Mouse (Mus musculus) embryonic fibroblast, embryonic 13.5 days (primary cell): ENCODE data around the gene Gm49486. TPM values are rescaled to one million over a fixed set of nuclear protein-coding genes. Genes with fewer than 3 reads are reported as not detected.

Experiments used
- H3K27ac ChIP-seq: 2 replicates; pipeline ENCODE4 v1.5.1; 2012; ENCODE audit warnings: low read length, control low read depth, inconsistent platforms; ENCODE audit not compliant: insufficient read depth
- H3K4me1 ChIP-seq: 2 replicates; pipeline ENCODE4 v1.6.1; 2011; ENCODE audit warnings: low read length; ENCODE audit not compliant: control insufficient read depth, insufficient read depth
- H3K4me3 ChIP-seq: 2 replicates; pipeline ENCODE4 v1.5.1; 2011; ENCODE audit warnings: mild to moderate bottlenecking, control low read depth, low read length; ENCODE audit not compliant: insufficient read depth
- CTCF ChIP-seq: IDR thresholded peaks from 2 replicates; pipeline ENCODE4 v1.5.1; 2011; ENCODE audit warnings: mild to moderate bottlenecking, control low read depth, low read length, moderate library complexity, borderline replicate concordance; ENCODE audit not compliant: insufficient read depth
- POLR2A ChIP-seq: IDR thresholded peaks from 2 replicates; pipeline ENCODE4 v1.6.1; 2011; ENCODE audit warnings: low read depth, mild to moderate bottlenecking, control low read depth, low read length, moderate library complexity
- polyA plus RNA-seq: library from polyadenylated mRNA; stranded (reverse); fragments of >200 nt; gene quantifications from 2 replicates; pipeline ENCODE4 v1.2.4, GENCODE M21; 2011; ENCODE audit warnings: low read depth; ENCODE audit not compliant: missing spikeins, insufficient read length

The Gm49486 gene
- polyA plus RNA-seq, 1 experiment: 0.77 TPM

DNA sequence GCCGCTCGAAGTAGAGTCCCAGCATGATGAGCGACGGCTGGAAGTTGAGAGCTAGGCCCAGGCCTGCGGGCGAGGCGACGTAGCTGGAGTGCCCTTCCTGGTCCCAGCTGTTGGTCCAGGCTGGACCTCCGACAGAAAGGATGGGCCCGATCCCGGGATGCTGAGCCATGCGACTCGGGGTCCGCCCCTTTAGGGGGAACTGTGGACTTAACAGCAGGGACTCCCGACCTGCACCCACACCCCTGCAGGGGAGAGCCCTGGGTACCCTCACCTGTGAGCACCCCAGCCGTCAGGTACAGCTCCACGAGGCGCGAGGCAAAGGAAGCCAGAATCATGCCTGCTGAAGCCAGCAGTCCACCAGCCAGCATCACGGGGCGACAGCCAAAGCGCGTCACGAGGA is 23.4 kb downstream of the Gm49486 start:
- H3K4me1 ChIP-seq: no peaks in the 10 kb centered on the region
- TF ChIP-seq POLR2A: no peak
- TF ChIP-seq CTCF: no peak
- H3K27ac ChIP-seq: no peak overlapping the region
- H3K4me3 ChIP-seq: no peak overlapping the region

DNA sequence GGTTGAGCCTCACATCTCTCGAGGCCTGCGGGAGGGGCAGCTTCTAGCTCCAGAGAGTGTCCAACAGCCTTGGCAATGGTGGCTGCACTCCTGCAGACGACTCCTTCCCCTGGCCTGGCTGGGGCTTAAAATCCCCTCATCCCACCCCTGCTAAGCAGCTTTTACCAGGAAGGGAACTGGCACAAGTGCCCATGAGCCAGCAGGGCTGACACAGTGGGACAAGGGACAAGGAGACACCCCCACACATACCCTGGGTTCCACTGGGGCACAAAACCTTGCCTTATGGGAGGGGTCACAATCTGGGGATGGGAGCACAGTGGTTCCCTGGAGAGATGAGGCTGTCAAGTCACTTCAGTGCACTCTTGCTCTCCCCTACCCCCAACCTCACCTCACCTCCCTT is 25.5 kb downstream of the Gm49486 start, which contains the start of gene Slc16a8:
Gene Slc16a8, minus strand, starts transcription at position 101 of the 400 bp plus-strand sequence.
- Histone ChIP-seq H3K27ac (no peak within 1 kb of the TSS), H3K4me3 (no peak within 1 kb of the TSS), H3K4me1 (no peaks in the 10 kb centered on the region)
- TF ChIP-seq CTCF (no peak), POLR2A (no peak)

DNA sequence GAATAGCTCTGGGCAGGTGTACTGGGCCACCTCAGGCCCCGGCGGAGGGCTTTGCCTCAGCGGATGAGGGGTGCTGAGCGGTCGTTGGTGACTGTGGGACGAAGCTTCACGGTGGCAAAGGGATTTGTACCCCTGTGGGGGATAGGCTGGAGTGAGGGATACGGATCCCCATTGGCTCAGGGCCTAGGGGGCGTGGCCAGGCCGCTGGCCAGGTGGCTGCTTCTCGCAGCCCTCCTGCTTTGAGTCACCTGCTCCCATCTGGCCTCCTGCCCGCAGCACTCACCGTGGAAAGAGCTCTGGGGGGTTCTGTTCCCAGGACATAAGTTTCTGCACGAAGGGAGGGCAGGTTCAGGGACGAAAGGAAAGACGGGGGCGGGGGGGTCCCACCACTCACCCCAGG is 29.3 kb downstream of the Gm49486 start:
- no peak for TF ChIP-seq POLR2A
- no peak for TF ChIP-seq CTCF
- H3K4me1 ChIP-seq: no peaks in the 10 kb centered on the region
- H3K27ac ChIP-seq: no peak overlapping the region

DNA sequence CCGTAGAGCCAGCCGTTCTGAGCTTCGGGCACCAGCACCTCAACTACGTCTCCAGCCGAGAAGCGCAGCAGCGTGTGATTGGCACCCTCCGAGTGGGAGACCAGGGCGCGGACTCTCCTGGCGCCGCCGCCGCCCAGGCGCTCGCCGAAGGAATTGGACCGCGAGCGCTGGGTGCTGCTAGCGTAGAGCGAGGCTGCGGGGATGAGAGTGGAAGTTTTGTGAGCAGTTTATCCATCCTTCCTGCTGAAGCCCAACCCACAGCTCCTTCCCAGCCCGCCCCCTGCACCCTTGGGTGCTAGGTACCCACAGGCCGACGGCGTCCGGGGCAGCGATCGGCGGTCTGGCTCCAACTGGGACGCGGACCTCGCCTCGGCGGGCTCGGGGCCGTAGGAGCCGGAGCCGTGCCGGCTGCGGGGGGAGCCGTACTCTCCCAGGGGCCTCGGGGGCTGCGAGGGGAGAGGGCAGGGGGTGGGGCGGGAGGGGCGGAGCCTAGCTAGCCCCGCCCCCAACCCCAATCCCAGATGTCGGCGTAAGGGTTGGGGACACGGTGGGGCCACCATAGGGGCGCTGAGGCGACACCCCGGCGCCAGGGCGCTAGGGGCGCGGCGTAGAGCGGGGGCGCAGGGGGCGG is 32.0 kb downstream of the Gm49486 start:
- peak overlapping the region; percentile 51 for H3K4me3 ChIP-seq
- no peak overlapping the region for H3K27ac ChIP-seq
- TF ChIP-seq CTCF (no peak), POLR2A (peak; percentile 36; the same call in 1 of the 2 replicates)
- no peaks in the 10 kb centered on the region for H3K4me1 ChIP-seq

More for the DNA sequence above, 29.3 kb downstream of the Gm49486 start:
- no peak overlapping the region for H3K4me3 ChIP-seq

DNA sequence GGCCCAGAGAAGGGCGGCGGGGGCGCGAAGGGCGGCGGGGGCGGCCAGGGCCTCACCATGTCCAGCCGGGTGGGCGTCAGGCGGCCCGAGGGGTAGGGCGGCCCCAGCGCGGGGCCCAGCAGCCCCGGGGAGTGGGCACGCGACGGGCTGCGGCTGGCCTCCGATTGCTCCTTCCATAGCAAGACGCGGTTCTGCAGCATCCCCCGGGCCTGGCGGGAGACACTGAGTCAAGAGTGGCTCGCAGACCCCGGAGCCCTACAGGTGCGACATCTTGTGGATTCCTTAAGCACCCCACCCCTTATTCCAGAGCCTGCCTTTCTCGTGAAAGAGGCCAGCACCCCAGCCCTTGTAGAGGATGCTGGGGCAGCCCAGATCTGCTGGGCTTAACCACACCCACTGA is 32.6 kb downstream of the Gm49486 start:
- Histone ChIP-seq H3K4me3 (peak overlapping the region; percentile 14; the same call in 1 of the 2 replicates), H3K27ac (no peak overlapping the region), H3K4me1 (no peaks in the 10 kb centered on the region)
- TF ChIP-seq CTCF: no peak
- TF ChIP-seq POLR2A: no peak

DNA sequence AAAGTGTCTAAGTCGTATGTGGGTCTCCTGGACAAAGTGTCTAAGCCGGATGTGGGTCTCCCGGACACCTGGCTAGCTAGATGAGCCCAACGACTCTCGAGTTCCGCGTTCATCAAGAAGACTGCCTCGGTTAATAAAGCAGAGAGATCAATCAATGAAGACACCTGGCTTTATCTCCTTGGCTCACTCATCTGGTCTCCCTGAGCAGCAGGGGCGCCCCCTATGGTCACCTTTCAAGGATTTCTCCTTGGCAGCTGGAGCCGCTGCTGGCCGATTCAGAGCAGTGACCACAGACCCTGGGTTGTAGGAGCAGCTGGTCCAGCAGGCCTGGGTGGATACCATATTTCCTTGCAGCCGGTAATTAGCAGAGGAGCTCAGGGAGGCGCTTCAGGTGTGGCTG is 33.2 kb downstream of the Gm49486 start:
- Histone ChIP-seq H3K27ac (no peak overlapping the region), H3K4me1 (no peaks in the 10 kb centered on the region), H3K4me3 (no peak overlapping the region)
- TF ChIP-seq CTCF (no peak), POLR2A (no peak)

DNA sequence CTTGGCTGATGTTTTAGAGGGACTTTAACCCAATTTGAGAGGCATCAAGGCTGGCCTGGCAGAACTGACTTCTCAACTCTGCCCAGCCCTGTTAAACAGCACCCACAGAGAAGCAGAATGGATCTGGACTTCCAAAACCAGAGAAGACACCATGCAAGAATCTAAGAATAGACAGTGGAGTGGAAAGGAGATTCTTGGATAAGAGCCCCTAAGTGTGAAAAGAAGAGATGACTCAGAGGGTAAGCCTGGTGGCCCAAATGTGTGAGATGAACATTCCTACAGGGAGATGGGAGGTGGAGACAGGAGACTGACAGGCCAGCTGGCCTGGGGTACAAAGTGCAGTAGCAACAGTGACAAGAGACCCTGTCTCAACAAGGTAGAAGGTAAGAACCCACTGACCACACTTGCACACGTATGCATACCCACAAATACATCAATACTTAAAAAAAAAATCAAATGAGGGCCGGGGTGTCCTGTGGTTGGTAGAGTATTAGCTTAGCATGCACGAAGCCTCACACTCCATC is 33.7 kb downstream of the Gm49486 start:
- Histone ChIP-seq H3K4me1 (no peaks in the 10 kb centered on the region), H3K27ac (no peak overlapping the region), H3K4me3 (no peak overlapping the region)
- TF ChIP-seq CTCF (no peak), POLR2A (no peak)

DNA sequence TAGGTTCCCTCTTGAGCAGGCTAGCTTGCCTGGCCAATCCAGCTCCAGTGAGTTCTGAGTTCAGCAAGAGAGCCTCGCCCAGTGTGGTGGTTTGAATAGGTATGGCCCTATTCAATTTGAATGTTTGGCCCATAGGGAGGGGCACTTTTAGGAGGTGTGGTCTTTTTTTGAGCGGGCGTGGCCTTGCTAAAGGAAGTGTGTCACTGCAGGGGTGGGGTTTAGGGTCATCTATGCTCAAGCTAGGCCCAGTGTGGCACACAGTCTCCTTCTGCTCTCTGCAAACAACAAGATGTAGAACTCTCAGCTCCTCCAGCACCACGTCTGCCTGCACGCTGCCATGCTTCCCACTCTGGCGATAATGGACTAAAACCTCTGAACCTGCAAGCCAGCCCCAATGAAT is 34.5 kb downstream of the Gm49486 start:
- TF ChIP-seq POLR2A (no peak), CTCF (no peak)
- Histone ChIP-seq H3K4me1 (no peaks in the 10 kb centered on the region), H3K27ac (no peak overlapping the region), H3K4me3 (no peak overlapping the region)

DNA sequence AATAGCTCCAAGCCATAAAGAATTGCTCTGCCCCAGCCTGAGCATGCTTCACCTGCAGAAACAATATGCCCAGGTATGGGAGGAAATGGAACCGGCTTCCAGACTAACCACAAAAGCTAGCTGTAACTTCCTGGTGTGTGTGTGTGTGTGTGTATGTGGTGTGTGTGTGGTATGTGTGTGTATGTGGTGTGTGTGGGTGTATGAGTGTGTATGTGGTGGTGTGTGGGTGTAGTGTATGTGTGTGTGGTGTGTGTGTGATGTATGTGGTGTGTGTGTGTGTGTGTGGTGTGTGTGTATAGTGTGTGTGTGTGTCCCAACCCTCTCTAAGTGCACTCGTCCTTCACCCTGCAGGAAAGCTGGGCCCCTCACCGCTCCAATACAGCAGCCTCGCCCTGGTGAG is 36.2 kb downstream of the Gm49486 start:
- Histone ChIP-seq H3K4me3 (no peak overlapping the region), H3K27ac (no peak overlapping the region), H3K4me1 (no peaks in the 10 kb centered on the region)
- TF ChIP-seq CTCF (no peak), POLR2A (no peak)

DNA sequence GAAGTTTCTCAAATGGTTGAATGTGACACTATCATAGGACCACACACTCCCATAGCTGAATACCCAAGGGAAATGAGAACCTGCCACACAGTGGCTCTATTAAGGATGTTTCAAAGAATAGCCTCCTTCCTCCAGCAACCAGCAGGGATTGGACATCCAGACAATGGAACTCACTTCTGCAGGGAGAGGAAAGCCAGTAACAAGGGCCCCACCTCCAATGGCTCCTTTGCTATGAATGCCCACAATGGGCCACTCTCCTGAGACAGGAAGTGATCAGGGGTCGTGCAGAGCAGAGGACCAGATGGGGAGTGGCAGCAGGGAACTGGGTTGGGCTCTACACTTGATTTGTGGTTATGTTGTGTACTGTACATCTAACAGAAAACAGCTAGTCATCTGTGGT is 39.3 kb downstream of the Gm49486 start:
- H3K27ac ChIP-seq: no peak overlapping the region

More for the DNA sequence above, 39.3 kb downstream of the Gm49486 start:
- Histone ChIP-seq H3K4me1 (no peaks in the 10 kb centered on the region), H3K4me3 (no peak overlapping the region)
- TF ChIP-seq POLR2A: no peak
- TF ChIP-seq CTCF: no peak
